Mouse (Mus musculus) CH12.LX (cell line): ENCODE data around the gene Pln. TPM values are rescaled to one million over a fixed set of nuclear protein-coding genes. Genes with fewer than 3 reads are reported as not detected.

Source experiments
- DNase-seq: peaks from one replicate; pipeline ENCODE4 v3.0.0-alpha.2; 2013; ENCODE audit errors: extremely low read depth
- H3K27ac ChIP-seq: 2 replicates; pipeline ENCODE4 v1.5.1; 2012; ENCODE audit warnings: low read depth, mild to moderate bottlenecking, control low read depth, moderate library complexity; ENCODE audit not compliant: insufficient read depth
- H3K27me3 ChIP-seq: replicated peaks from 2 replicates; pipeline ENCODE3; 2012; ENCODE audit warnings: inconsistent platforms
- H3K36me3 ChIP-seq, 2 experiments: replicated peaks in 1 of 2; 2 replicates each; pipeline versions ENCODE3 to v1.6.1; 2012; ENCODE audit warnings: inconsistent platforms in 1 of 2, low read length in 1 of 2, mild to moderate bottlenecking in 1 of 2, mixed read lengths in 1 of 2, moderate library complexity in 1 of 2; ENCODE audit not compliant: control insufficient read depth in 1 of 2, insufficient read depth in 1 of 2
- H3K4me1 ChIP-seq, 2 experiments: 2 replicates each; pipeline ENCODE4 v1.6.1; 2012; ENCODE audit warnings: inconsistent platforms in 1 of 2, moderate library complexity in 1 of 2; ENCODE audit not compliant: insufficient read depth in 2 of 2, control insufficient read depth in 1 of 2
- H3K4me2 ChIP-seq: 2 replicates; pipeline ENCODE4 v1.6.1; 2012; ENCODE audit warnings: low read depth, mild to moderate bottlenecking, control low read depth; ENCODE audit not compliant: poor library complexity, insufficient read depth, severe bottlenecking
- H3K4me3 ChIP-seq, 3 experiments: fragments of 150-350 bp in 1 of 3; sonication (generic) in 1 of 3; replicated peaks in 1 of 3; 2 replicates each; pipeline versions ENCODE3 to v1.5.1; 2011 to 2012; ENCODE audit warnings: low read depth in 2 of 3, low read length in 2 of 3, mild to moderate bottlenecking in 2 of 3, moderate library complexity in 2 of 3, control low read depth in 1 of 3, improper control_type of control experiment in 1 of 3, inconsistent platforms in 1 of 3, mixed read lengths in 1 of 3; ENCODE audit not compliant: poor library complexity in 1 of 3
- H3K79me2 ChIP-seq: replicated peaks from 2 replicates; pipeline ENCODE4 v1.6.1; 2012; ENCODE audit warnings: mild to moderate bottlenecking, moderate library complexity; ENCODE audit not compliant: control insufficient read depth, poor library complexity, insufficient read depth, severe bottlenecking; ENCODE audit errors: extremely low read depth
- H3K9ac ChIP-seq: 2 replicates; pipeline ENCODE4 v1.6.1; 2012; ENCODE audit warnings: low read depth, mild to moderate bottlenecking, control low read depth, moderate library complexity; ENCODE audit not compliant: insufficient read depth
- H3K9me3 ChIP-seq: replicated peaks from 2 replicates; pipeline ENCODE3; 2012; ENCODE audit warnings: low read length, inconsistent platforms, mixed read lengths
- BHLHE40 ChIP-seq: IDR thresholded peaks from 2 replicates; pipeline ENCODE4 v1.6.1; 2011; ENCODE audit warnings: mild to moderate bottlenecking, low read depth, low read length, improper control_type of control experiment
- E2F4 ChIP-seq: IDR thresholded peaks from 2 replicates; pipeline ENCODE4 v1.6.1; 2011; ENCODE audit warnings: low read depth, low read length, improper control_type of control experiment; ENCODE audit not compliant: insufficient replicate concordance
- ELF1 ChIP-seq: IDR thresholded peaks from 2 replicates; pipeline ENCODE4 v1.6.1; 2014; ENCODE audit warnings: low read depth, mild to moderate bottlenecking, inconsistent platforms, low read length, improper control_type of control experiment
- EP300 ChIP-seq: IDR thresholded peaks from 2 replicates; pipeline ENCODE4 v1.6.1; 2011; ENCODE audit warnings: low read length, improper control_type of control experiment
- ETS1 ChIP-seq: conservative IDR thresholded peaks from 2 replicates; pipeline ENCODE4 v1.6.1; 2012; ENCODE audit warnings: low read depth, mild to moderate bottlenecking, inconsistent platforms, low read length, improper control_type of control experiment, moderate library complexity
- GABPA ChIP-seq: IDR thresholded peaks from 2 replicates; pipeline ENCODE4 v1.6.1; 2012; ENCODE audit warnings: low read depth, low read length, improper control_type of control experiment, inconsistent platforms; ENCODE audit not compliant: insufficient replicate concordance
- IRF4 ChIP-seq: IDR thresholded peaks from 2 replicates; pipeline ENCODE4 v1.6.1; 2014; ENCODE audit warnings: low read depth, mild to moderate bottlenecking, inconsistent platforms, low read length, improper control_type of control experiment
- JUND ChIP-seq: conservative IDR thresholded peaks from 2 replicates; pipeline ENCODE4 v1.6.1; 2011; ENCODE audit warnings: low read depth, low read length, improper control_type of control experiment
- MAZ ChIP-seq: IDR thresholded peaks from 2 replicates; pipeline ENCODE4 v1.6.1; 2012; ENCODE audit warnings: low read depth, mild to moderate bottlenecking, inconsistent platforms, low read length, improper control_type of control experiment, moderate library complexity
- MEF2A ChIP-seq: IDR thresholded peaks from 2 replicates; pipeline ENCODE4 v1.6.1; 2014; ENCODE audit warnings: low read depth, mild to moderate bottlenecking, inconsistent platforms, low read length, improper control_type of control experiment, borderline replicate concordance
- MYC ChIP-seq: IDR thresholded peaks from 2 replicates; pipeline ENCODE4 v1.6.1; 2011; ENCODE audit warnings: low read depth, mild to moderate bottlenecking, improper control_type of control experiment, low read length
- NRF1 ChIP-seq: IDR thresholded peaks from 2 replicates; pipeline ENCODE4 v1.6.1; 2014; ENCODE audit warnings: low read depth, mild to moderate bottlenecking, inconsistent platforms, low read length, improper control_type of control experiment, moderate library complexity
- PAX5 ChIP-seq: IDR thresholded peaks from 2 replicates; pipeline ENCODE4 v1.6.1; 2012; ENCODE audit warnings: low read length, inconsistent platforms, mixed read lengths
- SIN3A ChIP-seq: IDR thresholded peaks from 2 replicates; pipeline ENCODE4 v1.6.1; 2012; ENCODE audit warnings: low read length, improper control_type of control experiment, inconsistent platforms
- TBP ChIP-seq: conservative IDR thresholded peaks from 2 replicates; pipeline ENCODE4 v1.6.1; 2011; ENCODE audit warnings: low read depth, low read length, improper control_type of control experiment
- UBTF ChIP-seq: IDR thresholded peaks from 2 replicates; pipeline ENCODE4 v1.6.1; 2012; ENCODE audit warnings: low read depth, mild to moderate bottlenecking, inconsistent platforms, low read length, improper control_type of control experiment, moderate library complexity
- USF1 ChIP-seq: IDR thresholded peaks from 2 replicates; pipeline ENCODE4 v1.6.1; 2014; ENCODE audit warnings: low read depth, mild to moderate bottlenecking, inconsistent platforms, low read length, improper control_type of control experiment
- USF2 ChIP-seq: conservative IDR thresholded peaks from 2 replicates; pipeline ENCODE4 v1.6.1; 2011; ENCODE audit warnings: low read depth, low read length, improper control_type of control experiment
- ZKSCAN1 ChIP-seq: IDR thresholded peaks from 2 replicates; pipeline ENCODE4 v1.6.1; 2012; ENCODE audit warnings: low read depth, inconsistent platforms, low read length, improper control_type of control experiment, borderline replicate concordance
- ZMIZ1 ChIP-seq: IDR thresholded peaks from 2 replicates; pipeline ENCODE4 v1.6.1; 2012; ENCODE audit warnings: low read depth, mild to moderate bottlenecking, inconsistent platforms, low read length, improper control_type of control experiment
- ZNF384 ChIP-seq: IDR thresholded peaks from 2 replicates; pipeline ENCODE4 v1.6.1; 2012; ENCODE audit warnings: low read depth, low read length, improper control_type of control experiment, inconsistent platforms
- dilution Hi-C: fragments of 300-500 bp; cut with MboI; formaldehyde crosslinking; loops from 2 replicates; pipeline ENCODE4 v1.14.3; 2020; ENCODE audit warnings: low sequenced_read_pairs; ENCODE audit not compliant: extremely low pct_unique_long_range_greater_than_20kb, extremely low pct_ligation_motif_present
- in situ Hi-C: fragments of 300-500 bp; cut with MboI; formaldehyde crosslinking; loops from 3 replicates; pipeline ENCODE4 v1.14.3; 2019; ENCODE audit warnings: low sequenced_read_pairs, low pct_ligation_motif_present, low pct_unique_long_range_greater_than_20kb, mixed read lengths
- polyA plus RNA-seq: library from polyadenylated mRNA; unstranded; fragments of >175 nt; gene quantifications from 2 replicates; pipeline ENCODE4 v1.2.1, GENCODE M21; 2012; ENCODE audit warnings: low read depth; ENCODE audit not compliant: insufficient read length
- total RNA-seq, 2 experiments: library from RNA; depleted of rRNA; stranded (reverse); fragments of 300-350 nt in 1 of 2; fragments of >200 nt in 1 of 2; gene quantifications; 2 replicates each; pipeline ENCODE4 v1.2.3; 2012 to 2014

The Pln gene
- total and polyA plus RNA-seq, 3 experiments: not detected

- H3K9ac ChIP-seq: no peak overlapping the region
- no peak for DNase-seq
- no peak overlapping the region for H3K27ac ChIP-seq
- H3K36me3 ChIP-seq: peaks cover 9 to 39% of the 10 kb centered on the region in 2 experiments
- peaks cover 7% of the 10 kb centered on the region for H3K9me3 ChIP-seq
- H3K79me2 ChIP-seq: no peaks in the 10 kb centered on the region
- dilution Hi-C loops: no loop called here
- H3K4me3 ChIP-seq: no peak overlapping the region
- H3K27me3 ChIP-seq: no peaks in the 10 kb centered on the region
- no peak overlapping the region for H3K4me2 ChIP-seq
- TF ChIP-seq BHLHE40: no peak
- TF ChIP-seq E2F4: no peak
- no peak for TF ChIP-seq GABPA
- TF ChIP-seq NRF1: no peak
- no peak for TF ChIP-seq ZKSCAN1
- no peak for TF ChIP-seq EP300
- no peak for TF ChIP-seq IRF4
- no peak for TF ChIP-seq MEF2A
- TF ChIP-seq PAX5: no peak
- TF ChIP-seq JUND: no peak
- TF ChIP-seq UBTF: no peak
- no peak for TF ChIP-seq MAZ
- no peak for TF ChIP-seq SIN3A
- no peak for TF ChIP-seq USF2
- no peak for TF ChIP-seq MYC
- TF ChIP-seq USF1: no peak
- TF ChIP-seq ZNF384: no peak
- no peak for TF ChIP-seq ZMIZ1
- no peak for TF ChIP-seq TBP
- in situ Hi-C loops: no loop called here
- peaks cover 0 to 1% of the 10 kb centered on the region in 2 experiments; a peak in 1 of 4 replicates for H3K4me1 ChIP-seq
Observed at GRCm38 (mm10) chr10:53359016-53359415, 21.5 kb downstream of the Pln start.

DNA sequence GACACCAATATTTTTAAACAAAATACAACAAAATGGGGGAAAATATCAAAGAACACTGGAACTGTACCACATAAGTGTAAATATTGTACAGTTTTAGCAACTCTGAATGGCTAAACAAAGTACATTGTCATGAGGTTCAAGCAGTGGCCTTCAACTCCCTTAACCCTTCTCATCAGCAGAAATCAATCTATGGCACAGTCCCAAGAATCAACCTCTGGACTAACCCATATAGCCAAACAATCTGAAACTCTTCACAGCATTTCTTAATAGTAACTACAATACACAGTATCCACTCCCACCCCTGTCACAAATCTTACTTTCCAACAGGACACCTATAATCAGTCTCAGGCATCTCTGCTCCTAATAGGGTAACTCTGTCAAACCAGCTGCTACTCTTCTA, 26.8 kb downstream of the Pln start:
- in situ Hi-C loops: no loop called here
- TF ChIP-seq ETS1: no peak
- no peak for TF ChIP-seq ELF1
- TF ChIP-seq, all 38 proteins: peak for 0
- dilution Hi-C loops: no loop called here

More for the DNA sequence above, 26.8 kb downstream of the Pln start:
- Histone ChIP-seq H3K9me3 (peaks cover 4% of the 10 kb centered on the region), H3K27me3 (no peaks in the 10 kb centered on the region), H3K36me3 (peaks cover 0 to 23% of the 10 kb centered on the region in 2 experiments), H3K4me1 (0 out of 4 replicates have a peak, but pooled peaks cover 0 to 2% of the 10 kb centered on the region in 2 experiments), H3K4me3 (no peak overlapping the region), H3K27ac (no peak overlapping the region), H3K79me2 (no peaks in the 10 kb centered on the region), H3K4me2 (no peak overlapping the region), H3K9ac (no peak overlapping the region)
- DNase-seq: no peak
